Mouse (Mus musculus) liver, embryonic 14.5 days (tissue): ENCODE measurements at regions not wholly inside any gene's neighbourhood (a gene's known extent, or its start where the extent isn't known, plus 50 kb on each side); places are given as distances from the start of the nearest gene placed in this dataset.
A peak's percentile ranks its signal among the peaks of the same experiment; 100 is the strongest.

Source experiments
- ATAC-seq: fragments of 200-750 bp; cut with Nextera tagmentation; 2 replicates; pipeline ENCODE4 v1.8.0; 2017; ENCODE audit warnings: moderate number of reproducible peaks, mild to moderate bottlenecking, moderate library complexity; ENCODE audit not compliant: insufficient read depth
- DNase-seq, 3 experiments: peaks; one replicate each; pipeline ENCODE4 v3.0.0-alpha.2; 2012 to 2013; ENCODE audit warnings: low read depth in 3 of 3, low spot score in 3 of 3
- H3K27ac ChIP-seq: fragments of 300-500 bp; sonication (generic); 2 replicates; pipeline ENCODE4 v1.5.1; 2014; ENCODE audit warnings: moderate library complexity, mild to moderate bottlenecking, control low read depth, inconsistent platforms
- H3K27me3 ChIP-seq: fragments of 300-500 bp; sonication (generic); 2 replicates; pipeline ENCODE4 v1.6.1; 2014; ENCODE audit warnings: mild to moderate bottlenecking, low read length, moderate library complexity; ENCODE audit not compliant: control insufficient read depth, insufficient read depth
- H3K36me3 ChIP-seq: fragments of 300-500 bp; sonication (generic); replicated peaks from 2 replicates; pipeline ENCODE4 v1.6.1; 2014; ENCODE audit warnings: low read depth; ENCODE audit not compliant: control insufficient read depth, insufficient read depth
- H3K4me1 ChIP-seq, 2 experiments: fragments of 200-500 bp in 1 of 2; fragments of 300-500 bp in 1 of 2; sonication (generic) in 1 of 2; replicated peaks; 2 replicates each; pipeline ENCODE4 v1.6.1; 2012 to 2014; ENCODE audit warnings: antibody characterized with exemption in 1 of 2, inconsistent platforms in 1 of 2, low read length in 1 of 2; ENCODE audit not compliant: control insufficient read depth in 2 of 2, insufficient read depth in 2 of 2
- H3K4me2 ChIP-seq: fragments of 300-500 bp; sonication (generic); 2 replicates; pipeline ENCODE4 v1.6.1; 2014; ENCODE audit warnings: low read depth, mild to moderate bottlenecking, control low read depth, moderate library complexity
- H3K4me3 ChIP-seq, 2 experiments: fragments of 200-500 bp in 1 of 2; fragments of 300-500 bp in 1 of 2; sonication (generic) in 1 of 2; 2 replicates each; pipeline ENCODE4 v1.5.1; 2012 to 2014; ENCODE audit warnings: low read depth in 2 of 2, low read length in 2 of 2, mild to moderate bottlenecking in 2 of 2, control low read depth in 1 of 2, inconsistent platforms in 1 of 2, moderate library complexity in 1 of 2; ENCODE audit not compliant: insufficient read depth in 1 of 2
- H3K9ac ChIP-seq: fragments of 300-500 bp; sonication (generic); replicated peaks from 2 replicates; pipeline ENCODE4 v1.6.1; 2014; ENCODE audit warnings: mild to moderate bottlenecking, control low read depth, moderate library complexity
- H3K9me3 ChIP-seq: fragments of 300-500 bp; sonication (generic); 2 replicates; pipeline ENCODE4 v1.6.1; 2016; ENCODE audit warnings: low read length, mixed read lengths; ENCODE audit not compliant: control insufficient read depth
- CTCF ChIP-seq: IDR thresholded peaks from 2 replicates; pipeline ENCODE4 v1.5.1; 2016; ENCODE audit warnings: antibody characterized with exemption, low read depth, control low read depth
- EP300 ChIP-seq: IDR thresholded peaks from 2 replicates; pipeline ENCODE4 v1.6.1; 2016; ENCODE audit warnings: antibody characterized with exemption, low read depth
- WGBS: fragments of 180-500 bp; shearing (Covaris S2); extraction: QIAGEN DNeasy Blood & Tissue Kit; methylation state at CpG from one replicate; pipeline ENCODE4 v1.1.7; 2014; ENCODE audit not compliant: insufficient replicate concordance; 5-methylcytosine and 5-hydroxymethylcytosine counted together

DNA sequence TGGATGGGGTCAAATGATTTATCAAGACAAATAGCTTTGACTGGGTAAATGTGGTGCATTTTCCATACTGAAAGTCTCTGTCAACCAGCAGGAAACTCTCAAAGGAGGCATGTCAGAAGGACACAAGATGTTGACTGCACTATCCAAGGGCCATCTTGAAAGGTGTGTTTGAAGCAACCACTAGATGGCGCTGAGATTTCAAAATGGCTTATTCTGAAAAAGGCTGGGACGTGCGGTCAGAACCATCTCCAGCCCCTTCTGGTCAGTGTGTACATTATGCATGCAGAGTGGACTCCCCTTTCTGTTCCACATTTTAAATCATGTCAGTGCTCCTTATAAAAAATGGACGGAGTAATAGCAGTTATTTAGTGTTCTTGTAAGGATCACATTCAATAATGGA lies 681.4 kb upstream of the Tenm4 start:
- no peaks in the 10 kb centered on the region for H3K9me3 ChIP-seq
- no peaks in the 10 kb centered on the region for H3K27me3 ChIP-seq
- H3K4me1 ChIP-seq, result no peaks in the 10 kb centered on the region
- TF ChIP-seq EP300 (no peak), CTCF (peak; percentile 54)
- DNase-seq (no peak), ATAC-seq (no peak)
- no peak overlapping the region for H3K4me2 ChIP-seq
- 20% methylated on average over 4 of the region's 4 CpGs for WGBS
- H3K27ac ChIP-seq, result no peak overlapping the region
- no peak overlapping the region for H3K9ac ChIP-seq
- no peak overlapping the region for H3K4me3 ChIP-seq
- no peaks in the 10 kb centered on the region for H3K36me3 ChIP-seq

DNA sequence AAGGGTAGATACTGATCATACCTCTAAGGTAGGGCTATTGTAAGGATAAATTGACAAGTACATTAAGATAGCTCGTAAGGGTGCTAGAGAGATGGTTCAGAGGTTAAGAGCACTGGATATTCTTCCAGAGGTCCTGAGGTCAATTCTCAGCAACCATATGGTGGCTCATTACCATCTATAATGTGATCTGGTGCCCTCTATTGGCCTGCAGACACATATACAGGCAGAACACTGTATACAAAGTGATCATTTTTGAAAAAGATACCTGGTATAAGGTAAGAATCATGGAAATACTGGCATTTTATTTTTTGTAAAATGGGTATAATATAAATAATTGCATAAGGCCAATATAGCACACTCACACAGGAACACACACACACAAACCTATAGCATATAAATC lies 676.3 kb upstream of the Tenm4 start:
- Histone ChIP-seq H3K9ac (no peak overlapping the region), H3K27ac (no peak overlapping the region), H3K4me1 (no peaks in the 10 kb centered on the region), H3K9me3 (no peaks in the 10 kb centered on the region), H3K4me2 (no peak overlapping the region), H3K36me3 (no peaks in the 10 kb centered on the region), H3K4me3 (no peak overlapping the region), H3K27me3 (no peaks in the 10 kb centered on the region)
- TF ChIP-seq CTCF, result no peak
- no peak for TF ChIP-seq EP300
- 41% methylated on average over 1 of the region's 1 CpGs for WGBS
- DNase-seq, result no peak
- ATAC-seq, result no peak

GRCm38 (mm10) chr7:95502959-95503358 lies 668.1 kb upstream of the Tenm4 start:
- no peak for TF ChIP-seq EP300
- TF ChIP-seq CTCF, result no peak
- no peak overlapping the region for H3K4me2 ChIP-seq
- ATAC-seq (no peak), DNase-seq (no peak)
- no peak overlapping the region for H3K4me3 ChIP-seq
- no peaks in the 10 kb centered on the region for H3K36me3 ChIP-seq
- WGBS, result 36% methylated on average over 6 of the region's 6 CpGs
- H3K4me1 ChIP-seq, result no peaks in the 10 kb centered on the region
- no peak overlapping the region for H3K9ac ChIP-seq
- H3K27me3 ChIP-seq, result no peaks in the 10 kb centered on the region
- no peak overlapping the region for H3K27ac ChIP-seq
- H3K9me3 ChIP-seq, result no peaks in the 10 kb centered on the region

DNA sequence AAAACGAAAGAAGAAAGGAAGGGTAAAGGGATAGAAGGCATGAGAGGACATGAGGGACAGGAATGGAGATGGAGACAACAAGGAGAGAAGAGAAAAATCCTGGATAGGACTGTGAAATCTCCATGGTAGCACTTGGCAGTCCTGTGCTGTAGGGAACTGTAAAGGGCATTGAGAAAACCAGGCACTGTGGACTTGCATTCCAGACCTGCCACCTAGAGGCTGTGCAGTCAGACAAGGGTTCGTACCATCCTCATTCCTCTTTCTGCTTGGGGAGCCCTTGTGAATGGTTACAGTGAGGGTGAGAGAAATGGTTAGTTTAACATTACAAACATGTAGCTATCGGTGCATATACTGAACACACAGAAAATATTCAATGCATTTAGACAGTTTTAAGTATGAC lies 623.8 kb upstream of the Tenm4 start:
- no peak for TF ChIP-seq EP300
- no peak for TF ChIP-seq CTCF
- WGBS, result 48% methylated on average over 3 of the region's 3 CpGs
- H3K9ac ChIP-seq, result no peak overlapping the region
- H3K36me3 ChIP-seq, result no peaks in the 10 kb centered on the region
- H3K4me3 ChIP-seq, result no peak overlapping the region
- DNase-seq (no peak), ATAC-seq (no peak)
- H3K4me2 ChIP-seq, result no peak overlapping the region
- no peak overlapping the region for H3K27ac ChIP-seq
- no peaks in the 10 kb centered on the region for H3K27me3 ChIP-seq
- H3K4me1 ChIP-seq, result no peaks in the 10 kb centered on the region
- H3K9me3 ChIP-seq, result no peaks in the 10 kb centered on the region

DNA sequence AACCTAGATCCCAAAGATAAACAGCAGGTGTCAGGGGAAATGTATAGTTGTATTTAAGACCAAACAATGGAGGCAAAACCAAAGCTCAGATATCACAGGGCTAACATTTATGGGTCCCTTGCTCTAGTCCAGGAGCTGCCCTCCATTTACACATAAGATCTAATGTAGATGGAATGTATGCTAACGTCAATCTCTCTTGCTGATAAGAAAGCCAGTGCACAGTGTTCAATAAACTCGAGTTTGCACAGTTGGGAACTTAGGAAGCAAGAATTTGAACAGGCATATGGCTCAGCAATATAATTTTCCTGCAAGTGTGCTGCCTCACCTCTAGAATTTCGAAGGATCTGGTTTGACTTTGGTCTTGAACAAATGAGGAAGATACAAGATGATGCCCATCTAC lies 620.9 kb upstream of the Tenm4 start:
- no peaks in the 10 kb centered on the region for H3K36me3 ChIP-seq
- TF ChIP-seq CTCF, result no peak
- TF ChIP-seq EP300, result no peak
- H3K27me3 ChIP-seq, result no peaks in the 10 kb centered on the region
- H3K4me3 ChIP-seq, result no peak overlapping the region
- ATAC-seq (no peak), DNase-seq (no peak)
- no peak overlapping the region for H3K9ac ChIP-seq
- H3K27ac ChIP-seq, result no peak overlapping the region
- no peak overlapping the region for H3K4me2 ChIP-seq
- H3K9me3 ChIP-seq, result no peaks in the 10 kb centered on the region
- WGBS, result 37% methylated on average over 3 of the region's 3 CpGs
- no peaks in the 10 kb centered on the region for H3K4me1 ChIP-seq
